Mouse (Mus musculus) forebrain, embryonic 16.5 days (tissue): Measurements from ENCODE around the gene Gm12117. TPM values are rescaled to one million over a fixed set of nuclear protein-coding genes. Genes with fewer than 3 reads are reported as not detected.

Experiments
- ATAC-seq: fragments of 200-750 bp; cut with Nextera tagmentation; 2 replicates; pipeline ENCODE4 v1.8.0; 2017; ENCODE audit warnings: mild to moderate bottlenecking, moderate library complexity
- H3K27ac ChIP-seq: fragments of 300-500 bp; sonication (generic); 2 replicates; pipeline ENCODE4 v1.5.1; 2014; ENCODE audit warnings: low read length, control low read depth
- H3K27me3 ChIP-seq: fragments of 300-500 bp; sonication (generic); replicated peaks from 2 replicates; pipeline ENCODE4 v1.6.1; 2014; ENCODE audit warnings: low read length; ENCODE audit not compliant: control insufficient read depth, insufficient read depth
- H3K36me3 ChIP-seq: fragments of 300-500 bp; sonication (generic); 2 replicates; pipeline ENCODE4 v1.6.1; 2014; ENCODE audit not compliant: control insufficient read depth, insufficient read depth
- H3K4me1 ChIP-seq: fragments of 300-500 bp; sonication (generic); replicated peaks from 2 replicates; pipeline ENCODE4 v1.6.1; 2014; ENCODE audit warnings: low read length; ENCODE audit not compliant: control insufficient read depth, insufficient read depth
- H3K4me2 ChIP-seq: fragments of 300-500 bp; sonication (generic); 2 replicates; pipeline ENCODE4 v1.6.1; 2014; ENCODE audit warnings: mild to moderate bottlenecking, low read length, control low read depth
- H3K4me3 ChIP-seq: fragments of 300-500 bp; sonication (generic); replicated peaks from 2 replicates; pipeline ENCODE4 v1.5.1; 2014; ENCODE audit warnings: mild to moderate bottlenecking, low read length, control low read depth
- H3K9ac ChIP-seq: fragments of 300-500 bp; sonication (generic); replicated peaks from 2 replicates; pipeline ENCODE4 v1.6.1; 2014; ENCODE audit warnings: low read depth, low read length, control low read depth
- H3K9me3 ChIP-seq: fragments of 300-500 bp; sonication (generic); 2 replicates; pipeline ENCODE4 v1.6.1; 2016; ENCODE audit warnings: low read length; ENCODE audit not compliant: control insufficient read depth
- WGBS: fragments of 180-500 bp; shearing (Covaris S2); extraction: QIAGEN DNeasy Blood & Tissue Kit; methylation state at CpG from one replicate; pipeline ENCODE4 v1.1.7; 2014; 5-methylcytosine and 5-hydroxymethylcytosine counted together
- polyA plus RNA-seq: library from polyadenylated mRNA; unstranded; fragments of >200 nt; fragmentation: Nextera tagmentation; extraction: Ambion mirVana; gene quantifications from 2 replicates; pipeline ENCODE4 v1.2.1, GENCODE M21; 2015

Gene Gm12117
- not detected in 2 replicates for polyA plus RNA-seq

- no peak within 1 kb of the TSS for H3K9ac ChIP-seq
- H3K9me3 ChIP-seq = no peaks in the 10 kb centered on the region
- H3K4me2 ChIP-seq = no peak within 1 kb of the TSS
- ATAC-seq = no peak
- no peak within 1 kb of the TSS for H3K4me3 ChIP-seq
- no peaks in the 10 kb centered on the region for H3K27me3 ChIP-seq
- H3K36me3 ChIP-seq = no peaks in the 10 kb centered on the region
- WGBS = over 99% methylated on average over 3 of the region's 3 CpGs
- H3K4me1 ChIP-seq = no peaks in the 10 kb centered on the region
- H3K27ac ChIP-seq = no peak within 1 kb of the TSS
Measured at GRCm38 (mm10) chr11:33276637-33277036, at the start of gene Gm12117. Gene Gm12117, minus strand, starts transcription at chr11:33276737.

- Histone ChIP-seq H3K4me2 (no peak overlapping the region), H3K36me3 (no peaks in the 10 kb centered on the region), H3K9ac (no peak overlapping the region), H3K4me3 (no peak overlapping the region), H3K27ac (no peak overlapping the region), H3K27me3 (no peaks in the 10 kb centered on the region), H3K4me1 (no peaks in the 10 kb centered on the region), H3K9me3 (no peaks in the 10 kb centered on the region)
- 86% methylated on average over 7 of the region's 7 CpGs for WGBS
- no peak for ATAC-seq
Measured at GRCm38 (mm10) chr11:33319006-33319611, 42.6 kb upstream of the Gm12117 start.

- Histone ChIP-seq H3K9me3 (no peaks in the 10 kb centered on the region), H3K4me3 (no peak overlapping the region), H3K9ac (no peak overlapping the region), H3K27me3 (no peaks in the 10 kb centered on the region), H3K27ac (no peak overlapping the region), H3K36me3 (no peaks in the 10 kb centered on the region), H3K4me2 (no peak overlapping the region), H3K4me1 (no peaks in the 10 kb centered on the region)
- no peak for ATAC-seq
- 82% methylated on average over 4 of the region's 4 CpGs for WGBS
Measured at GRCm38 (mm10) chr11:33309566-33309965, 33.0 kb upstream of the Gm12117 start.

GRCm38 (mm10) chr11:33300859-33301258 is 24.3 kb upstream of the Gm12117 start:
- Histone ChIP-seq H3K4me1 (peaks cover 20% of the 10 kb centered on the region), H3K36me3 (no peaks in the 10 kb centered on the region), H3K9ac (no peak overlapping the region), H3K9me3 (no peaks in the 10 kb centered on the region), H3K27ac (no peak overlapping the region), H3K4me2 (peak overlapping the region; percentile 13; the same call in 1 of the 2 replicates), H3K27me3 (0 out of 2 replicates have a peak, but pooled peaks cover 2% of the 10 kb centered on the region), H3K4me3 (no peak overlapping the region)
- ATAC-seq = peak; percentile 66
- 12% methylated on average over 8 of the region's 8 CpGs for WGBS

GRCm38 (mm10) chr11:33299371-33299770 is 22.8 kb upstream of the Gm12117 start:
- Histone ChIP-seq H3K9ac (no peak overlapping the region), H3K4me2 (no peak overlapping the region; the same call in 1 of the 2 replicates), H3K4me3 (no peak overlapping the region), H3K27me3 (0 out of 2 replicates have a peak, but pooled peaks cover 2% of the 10 kb centered on the region), H3K36me3 (no peaks in the 10 kb centered on the region), H3K4me1 (peaks cover 20% of the 10 kb centered on the region), H3K27ac (no peak overlapping the region), H3K9me3 (no peaks in the 10 kb centered on the region)
- 62% methylated on average over 11 of the region's 11 CpGs for WGBS
- ATAC-seq = no peak

GRCm38 (mm10) chr11:33297121-33297520 is 20.6 kb upstream of the Gm12117 start:
- Histone ChIP-seq H3K9ac (no peak overlapping the region), H3K9me3 (no peaks in the 10 kb centered on the region), H3K36me3 (no peaks in the 10 kb centered on the region), H3K4me3 (no peak overlapping the region), H3K4me2 (no peak overlapping the region), H3K4me1 (peaks cover 20% of the 10 kb centered on the region), H3K27me3 (no peaks in the 10 kb centered on the region), H3K27ac (no peak overlapping the region)
- ATAC-seq = peak; percentile 77
- 25% methylated on average over 8 of the region's 8 CpGs for WGBS

- no peak overlapping the region for H3K9ac ChIP-seq
- WGBS = 52% methylated on average over 3 of the region's 3 CpGs
- H3K9me3 ChIP-seq = no peaks in the 10 kb centered on the region
- H3K27ac ChIP-seq = no peak overlapping the region
- no peaks in the 10 kb centered on the region for H3K27me3 ChIP-seq
- no peak overlapping the region for H3K4me3 ChIP-seq
- no peaks in the 10 kb centered on the region for H3K36me3 ChIP-seq
- peaks cover 15% of the 10 kb centered on the region for H3K4me1 ChIP-seq
- H3K4me2 ChIP-seq = no peak overlapping the region
- no peak for ATAC-seq
Measured at GRCm38 (mm10) chr11:33295422-33295821, 18.9 kb upstream of the Gm12117 start.

- no peak overlapping the region for H3K4me3 ChIP-seq
- H3K36me3 ChIP-seq = no peaks in the 10 kb centered on the region
- 83% methylated on average over 6 of the region's 6 CpGs for WGBS
- no peak overlapping the region for H3K27ac ChIP-seq
- H3K27me3 ChIP-seq = no peaks in the 10 kb centered on the region
- no peaks in the 10 kb centered on the region for H3K9me3 ChIP-seq
- H3K4me1 ChIP-seq = peaks cover 5% of the 10 kb centered on the region
- no peak overlapping the region for H3K9ac ChIP-seq
- no peak for ATAC-seq
- H3K4me2 ChIP-seq = no peak overlapping the region
Measured at GRCm38 (mm10) chr11:33294063-33294462, 17.5 kb upstream of the Gm12117 start.

- Histone ChIP-seq H3K9me3 (no peaks in the 10 kb centered on the region), H3K4me1 (no peaks in the 10 kb centered on the region), H3K27ac (no peak overlapping the region), H3K36me3 (no peaks in the 10 kb centered on the region), H3K27me3 (no peaks in the 10 kb centered on the region), H3K4me3 (no peak overlapping the region), H3K4me2 (no peak overlapping the region), H3K9ac (no peak overlapping the region)
- ATAC-seq = no peak
- 87% methylated on average over 2 of the region's 2 CpGs for WGBS
Measured at GRCm38 (mm10) chr11:33278571-33278970, 2.0 kb upstream of the Gm12117 start.

- WGBS = 92% methylated on average over 3 of the region's 3 CpGs
- ATAC-seq = no peak
- no peaks in the 10 kb centered on the region for H3K4me1 ChIP-seq
Measured at GRCm38 (mm10) chr11:33274816-33275215, 1.7 kb downstream of the Gm12117 start.

More at GRCm38 (mm10) chr11:33274816-33275215, 1.7 kb downstream of the Gm12117 start:
- no peaks in the 10 kb centered on the region for H3K36me3 ChIP-seq
- no peaks in the 10 kb centered on the region for H3K27me3 ChIP-seq
- no peak overlapping the region for H3K27ac ChIP-seq
- no peak overlapping the region for H3K9ac ChIP-seq
- no peak overlapping the region for H3K4me2 ChIP-seq
- H3K4me3 ChIP-seq = no peak overlapping the region
- H3K9me3 ChIP-seq = no peaks in the 10 kb centered on the region
